Comparison of ENCODE assay signal across 13 mouse cellular contexts in genomic region chr1:128615459-128615806, GRCm38 (mm10). TPM values are rescaled to one million over a fixed set of nuclear protein-coding genes. Genes with fewer than 3 reads are reported as not detected.
DNase-seq lines count a peak whose midpoint lies in the region; ATAC-seq and TF ChIP-seq lines count a peak whose summit lies in the region.
"Had no signal": no experiment of that assay in that cellular context is flagged by ENCODE, and none has a peak within 500 bp of the region (broad histone marks: within the 10 kb centered on the region; RNA-seq: fewer than 3 reads in every experiment).

No protein-coding gene starts in this region.

- no peaks in the 10 kb centered on the region for H3K36me3 ChIP-seq in lung, embryonic 16.5 days (ENCODE audit: control insufficient read depth, insufficient read depth, low read length)
- no peaks in the 10 kb centered on the region for H3K36me3 ChIP-seq in CH12.LX (replicated peaks in 1 of 2; ENCODE audit: control insufficient read depth in 1 of 2, insufficient read depth in 1 of 2, low read length in 1 of 2)
- no peaks in the 10 kb centered on the region for H3K36me3 ChIP-seq in myocyte (ENCODE audit: control insufficient read depth, insufficient read depth)
- H3K36me3 ChIP-seq: heart, embryonic 10.5 days; limb, embryonic 12.5 days; midbrain, embryonic 15.5 days had no signal

- H3K9me3 ChIP-seq in lung, embryonic 16.5 days (ENCODE audit: control insufficient read depth, low read length) = no peaks in the 10 kb centered on the region
- H3K9me3 ChIP-seq in CH12.LX (replicated peaks; ENCODE audit: low read length) = no peaks in the 10 kb centered on the region
- H3K9me3 ChIP-seq: heart, embryonic 10.5 days; limb, embryonic 12.5 days; midbrain, embryonic 15.5 days had no signal

- peak; percentile 18; the same call in 1 of the 2 replicates for ATAC-seq in lung, embryonic 16.5 days (ENCODE audit: low read depth)
- ATAC-seq: midbrain, embryonic 15.5 days had no signal

- no peak overlapping the region for H3ac ChIP-seq in myocyte (ENCODE audit: control insufficient read depth, insufficient read length)

- TF ChIP-seq POLR2A in CH12.LX (IDR thresholded peaks at IDR 0.05; ENCODE audit: low read depth, low read length) = no peak
- TF ChIP-seq POLR2A in bone marrow macrophage, adult 2 months (IDR thresholded peaks at IDR 0.05; ENCODE audit: borderline replicate concordance, low read depth, low read length) = no peak
- TF ChIP-seq POLR2A in myocyte (IDR thresholded peaks at IDR 0.05; ENCODE audit: insufficient read length, low read depth) = no peak

- H3K9ac ChIP-seq in lung, embryonic 16.5 days (ENCODE audit: low read length) = no peak overlapping the region
- peak overlapping the region; percentile 24; the same call in 1 of the 2 replicates for H3K9ac ChIP-seq in CH12.LX (ENCODE audit: insufficient read depth, low read depth)
- H3K9ac ChIP-seq: hindbrain, embryonic 14.5 days; limb, embryonic 12.5 days; midbrain, embryonic 15.5 days had no signal

- peak; percentile 38; the same call in 1 of the 2 replicates for TF ChIP-seq EP300 in CH12.LX (IDR thresholded peaks at IDR 0.05; ENCODE audit: low read length)

- H3K27me3 ChIP-seq in lung, embryonic 16.5 days (ENCODE audit: control insufficient read depth, insufficient read depth, low read depth, low read length) = no peaks in the 10 kb centered on the region
- H3K27me3 ChIP-seq in CH12.LX (replicated peaks) = no peaks in the 10 kb centered on the region
- H3K27me3 ChIP-seq in myocyte (ENCODE audit: control insufficient read depth, insufficient read depth, insufficient read length) = no peaks in the 10 kb centered on the region
- H3K27me3 ChIP-seq: limb, embryonic 12.5 days; midbrain, embryonic 15.5 days had no signal

- DNase-seq in lung, adult 18-20 months = no peak
- DNase-seq in CH12.LX (ENCODE audit: extremely low read depth) = no peak
- no peak for DNase-seq in layer of hippocampus, adult 8-10 months (ENCODE audit: low spot score in 2 of 2)
- no peak for DNase-seq in frontal cortex, adult 2 months (ENCODE audit: extremely low spot score in 1 of 2, low spot score in 1 of 2)
- DNase-seq in retina, embryonic 14.5 days (ENCODE audit: low spot score) = no peak
- DNase-seq: right cerebral cortex, postnatal 14 days had no signal

- no peak overlapping the region for H3K4me3 ChIP-seq in lung, embryonic 16.5 days (ENCODE audit: low read length)
- no peak overlapping the region for H3K4me3 ChIP-seq in CH12.LX (replicated peaks in 1 of 3; ENCODE audit: low read depth in 2 of 3, low read length in 2 of 3, poor library complexity in 1 of 3)
- no peak overlapping the region for H3K4me3 ChIP-seq in bone marrow macrophage, adult 2 months (ENCODE audit: insufficient read depth, low read length)
- H3K4me3 ChIP-seq in myocyte = no peak overlapping the region
- H3K4me3 ChIP-seq: heart, embryonic 10.5 days; limb, embryonic 12.5 days; midbrain, embryonic 15.5 days had no signal

- peak overlapping the region; percentile 48; the same call in 1 of the 2 replicates for H3K27ac ChIP-seq in lung, embryonic 16.5 days (ENCODE audit: low read length)
- peak overlapping the region; percentile 97 for H3K27ac ChIP-seq in CH12.LX (ENCODE audit: insufficient read depth, low read depth)
- peak overlapping the region; percentile 81 for H3K27ac ChIP-seq in bone marrow macrophage, adult 2 months (ENCODE audit: insufficient read depth, low read depth, low read length)
- H3K27ac ChIP-seq: heart, embryonic 10.5 days; hindbrain, embryonic 14.5 days; limb, embryonic 12.5 days; midbrain, embryonic 15.5 days had no signal

- TF ChIP-seq RAD21 in CH12.LX (IDR thresholded peaks at IDR 0.05; ENCODE audit: low read depth, low read length) = peak; percentile 14

- H3K4me1 ChIP-seq in lung, embryonic 16.5 days (replicated peaks; ENCODE audit: control insufficient read depth, insufficient read depth, low read length) = peaks cover 18% of the 10 kb centered on the region
- H3K4me1 ChIP-seq in CH12.LX (ENCODE audit: control insufficient read depth in 1 of 2, insufficient read depth in 2 of 2) = peaks cover 43 to 60% of the 10 kb centered on the region in 2 experiments
- peaks cover 26% of the 10 kb centered on the region for H3K4me1 ChIP-seq in bone marrow macrophage, adult 2 months (ENCODE audit: control insufficient read depth, insufficient read depth, low read length)
- H3K4me1 ChIP-seq: heart, embryonic 10.5 days; midbrain, embryonic 15.5 days had no signal

- 62% methylated on average over 2 of the region's 2 CpGs for WGBS in lung, embryonic 16.5 days

- no peak overlapping the region for H3K4me2 ChIP-seq in lung, embryonic 16.5 days (ENCODE audit: low read depth, low read length)
- peak overlapping the region; percentile 21; the same call in 1 of the 2 replicates for H3K4me2 ChIP-seq in CH12.LX (ENCODE audit: insufficient read depth, low read depth, poor library complexity, severe bottlenecking)
- H3K4me2 ChIP-seq in myocyte (ENCODE audit: low read depth) = no peak overlapping the region
- H3K4me2 ChIP-seq: hindbrain, embryonic 14.5 days; limb, embryonic 12.5 days; midbrain, embryonic 15.5 days had no signal

- dilution Hi-C loops in CH12.LX (cut with MboI; ENCODE audit: extremely low pct_ligation_motif_present, extremely low pct_unique_long_range_greater_than_20kb, low sequenced_read_pairs) = no loop called here

- H3K79me2 ChIP-seq in CH12.LX (replicated peaks; ENCODE audit: control insufficient read depth, extremely low read depth, insufficient read depth, poor library complexity, severe bottlenecking) (no peaks in the 10 kb centered on the region), myocyte (ENCODE audit: control insufficient read depth, insufficient read depth) (no peaks in the 10 kb centered on the region)

- in situ Hi-C loops in CH12.LX (cut with MboI; ENCODE audit: low pct_ligation_motif_present, low pct_unique_long_range_greater_than_20kb, low sequenced_read_pairs) = no loop called here

- TF ChIP-seq CTCF in CH12.LX (conservative IDR thresholded peaks at IDR 0.05 in 1 of 2, IDR thresholded peaks at IDR 0.05 in 1 of 2; ENCODE audit: low read depth in 2 of 2, low read length in 2 of 2) = 0 out of 4 replicates have a peak, but pooled peaks of 1 of the 2 experiments have one; percentile 6
- no peak for TF ChIP-seq CTCF in bone marrow macrophage, adult 2 months (IDR thresholded peaks at IDR 0.05; ENCODE audit: low read depth, low read length)

TF ChIP-seq in CH12.LX, 34 proteins besides CTCF, POLR2A, EP300 and RAD21 (continues in another document):
- TF ChIP-seq ELF1 (IDR thresholded peaks at IDR 0.05; ENCODE audit: low read depth, low read length) (0 out of 2 replicates have a peak, but pooled peaks have one; percentile 20), KAT2A (IDR thresholded peaks at IDR 0.05; ENCODE audit: insufficient replicate concordance, low read length) (no peak), ZNF384 (IDR thresholded peaks at IDR 0.05; ENCODE audit: low read depth, low read length) (no peak), RCOR1 (conservative IDR thresholded peaks at IDR 0.05; ENCODE audit: low read depth, low read length) (0 out of 2 replicates have a peak, but pooled peaks have one; percentile 43), ZKSCAN1 (IDR thresholded peaks at IDR 0.05; ENCODE audit: borderline replicate concordance, low read depth, low read length) (no peak), NRF1 (IDR thresholded peaks at IDR 0.05; ENCODE audit: low read depth, low read length) (no peak), USF2 (conservative IDR thresholded peaks at IDR 0.05; ENCODE audit: low read depth, low read length) (peak; percentile 35; the same call in 1 of the 2 replicates), POLR2AphosphoS2 (IDR thresholded peaks at IDR 0.05; ENCODE audit: low read depth, low read length) (no peak), MXI1 (IDR thresholded peaks at IDR 0.05; ENCODE audit: low read depth, low read length) (no peak), UBTF (IDR thresholded peaks at IDR 0.05; ENCODE audit: low read depth, low read length) (no peak), E2F4 (IDR thresholded peaks at IDR 0.05; ENCODE audit: insufficient replicate concordance, low read depth, low read length) (peak; percentile 50; the same call in 1 of the 2 replicates), ETS1 (conservative IDR thresholded peaks at IDR 0.05; ENCODE audit: low read depth, low read length) (peak; percentile 31; the same call in 1 of the 2 replicates), NELFE (IDR thresholded peaks at IDR 0.05; ENCODE audit: low read depth, low read length) (no peak)

TF ChIP-seq in myocyte, 11 proteins besides CTCF, POLR2A, EP300 and RAD21:
- TF ChIP-seq SRF (IDR thresholded peaks at IDR 0.05; ENCODE audit: control insufficient read depth, insufficient read length, low read depth) = no peak
- peak; percentile 19 for TF ChIP-seq USF1 (IDR thresholded peaks at IDR 0.05; ENCODE audit: low read depth)

RNA-seq across cellular contexts. Expression of gene Cxcr4, which starts 23.3 kb away (rescaled TPM):
- 9.0 and 9.1 TPM in 2 replicates for polyA plus RNA-seq in lung, embryonic 16.5 days (2015; fragmentation: Nextera tagmentation; extraction: Ambion mirVana)
- total RNA-seq in CH12.LX (2012; rRNA removed) (156 and 169 TPM in 2 replicates), CH12.LX (2014; rRNA removed) (86.6 and 102 TPM in 2 replicates)
- polyA plus RNA-seq in CH12.LX (2012; ENCODE audit: insufficient read length, low read depth) (80.3 and 80.6 TPM in 2 replicates), myocyte (2012; fragmentation: generic; extraction: Trizol) (5.1 TPM)
- polyA plus RNA-seq in bone marrow macrophage, adult 2 months (2012; ENCODE audit: insufficient read depth, insufficient read length, missing spikeins) = 259 and 262 TPM in 2 replicates
- total RNA-seq in layer of hippocampus, adult 8-10 months (2022) = 1 to 10 TPM; 2.8 to 6.0 (median 5.6) TPM
- polyA plus RNA-seq in frontal cortex, adult 2 months (2012; rRNA removed) = 13.0 and 16.4 TPM in 2 replicates
